Comparison of ENCODE assay signal across 21 mouse cellular contexts in genomic region chr19:11516246-11516645, GRCm38 (mm10). TPM values are rescaled to one million over a fixed set of nuclear protein-coding genes. Genes with fewer than 3 reads are reported as not detected.
A peak's percentile ranks its signal among the peaks of the same experiment; 100 is the strongest.
DNase-seq lines count a peak whose midpoint lies in the region; ATAC-seq and TF ChIP-seq lines count a peak whose summit lies in the region.
"Had no signal": no experiment of that assay in that cellular context is flagged by ENCODE, and none has a peak within 500 bp of the region (broad histone marks: within the 10 kb centered on the region; RNA-seq: fewer than 3 reads in every experiment).

Gene Ms4a6b, plus strand, starts transcription at chr19:11516512.

- H3K9me3 ChIP-seq in stomach, embryonic 16.5 days (replicated peaks; ENCODE audit: control insufficient read depth, low read length) = no peaks in the 10 kb centered on the region
- H3K9me3 ChIP-seq in stomach, postnatal 0 days (ENCODE audit: control insufficient read depth, low read length) = no peaks in the 10 kb centered on the region
- H3K9me3 ChIP-seq: heart, embryonic 13.5 days; hindbrain, embryonic 15.5 days; kidney, embryonic 15.5 days; limb, embryonic 12.5 days; lung, embryonic 15.5 days; midbrain, embryonic 13.5 days had no signal

- H3K9ac ChIP-seq in stomach, embryonic 16.5 days (ENCODE audit: low read length) = no peak within 1 kb of the TSS
- H3K9ac ChIP-seq in stomach, postnatal 0 days (ENCODE audit: low read length) = no peak within 1 kb of the TSS
- H3K9ac ChIP-seq: heart, embryonic 13.5 days; hindbrain, embryonic 15.5 days; kidney, embryonic 15.5 days; limb, embryonic 12.5 days; liver, embryonic 14.5 days; lung, embryonic 15.5 days; midbrain, embryonic 13.5 days had no signal

- TF ChIP-seq CTCF in stomach, postnatal 0 days (IDR thresholded peaks at IDR 0.05; ENCODE audit: low read depth) = no peak

- TF ChIP-seq EP300 in stomach, postnatal 0 days (optimal IDR thresholded peaks at IDR 0.05) = no peak

- no peak for ATAC-seq in stomach, embryonic 16.5 days (ENCODE audit: insufficient read depth, low FRiP score)
- no peak for ATAC-seq in stomach, postnatal 0 days (ENCODE audit: low FRiP score, low TSS enrichment)
- ATAC-seq in common myeloid progenitor, adult 5-6 weeks (replicated peaks; ENCODE audit: low read depth, poor library complexity, severe bottlenecking) = no peak
- ATAC-seq in megakaryocyte progenitor cell, adult 5-6 weeks (replicated peaks; ENCODE audit: poor library complexity) = no peak
- ATAC-seq: intestine, postnatal 0 days; midbrain, embryonic 13.5 days; Patski had no signal

- no peak within 1 kb of the TSS for H3K4me2 ChIP-seq in stomach, embryonic 16.5 days (ENCODE audit: low read depth, low read length)
- no peak within 1 kb of the TSS for H3K4me2 ChIP-seq in stomach, postnatal 0 days (replicated peaks; ENCODE audit: low read depth)
- H3K4me2 ChIP-seq: heart, embryonic 13.5 days; hindbrain, embryonic 15.5 days; kidney, embryonic 15.5 days; limb, embryonic 12.5 days; lung, embryonic 15.5 days; midbrain, embryonic 13.5 days had no signal

- no peaks in the 10 kb centered on the region for H3K36me3 ChIP-seq in stomach, embryonic 16.5 days (ENCODE audit: control insufficient read depth, insufficient read depth, low read length)
- no peaks in the 10 kb centered on the region for H3K36me3 ChIP-seq in stomach, postnatal 0 days (ENCODE audit: control insufficient read depth, insufficient read depth, low read length)
- H3K36me3 ChIP-seq: heart, embryonic 13.5 days; hindbrain, embryonic 15.5 days; kidney, embryonic 15.5 days; limb, embryonic 12.5 days; lung, embryonic 15.5 days; midbrain, embryonic 13.5 days had no signal

- H3K27ac ChIP-seq in stomach, embryonic 16.5 days (ENCODE audit: low read length) = peak within 1 kb of the TSS; percentile 10; the same call in 1 of the 2 replicates
- no peak within 1 kb of the TSS for H3K27ac ChIP-seq in stomach, postnatal 0 days (replicated peaks)
- H3K27ac ChIP-seq: heart, embryonic 13.5 days; hindbrain, embryonic 15.5 days; kidney, embryonic 15.5 days; limb, embryonic 12.5 days; liver, embryonic 14.5 days; lung, embryonic 15.5 days; midbrain, embryonic 13.5 days had no signal

- H3K4me3 ChIP-seq in stomach, embryonic 16.5 days (replicated peaks; ENCODE audit: low read length) = no peak within 1 kb of the TSS
- H3K4me3 ChIP-seq in stomach, postnatal 0 days (ENCODE audit: low read depth, low read length) = no peak within 1 kb of the TSS
- H3K4me3 ChIP-seq: heart, embryonic 13.5 days; hindbrain, embryonic 15.5 days; kidney, embryonic 15.5 days; limb, embryonic 12.5 days; lung, embryonic 15.5 days; midbrain, embryonic 13.5 days had no signal

- no peaks in the 10 kb centered on the region for H3K27me3 ChIP-seq in stomach, embryonic 16.5 days (ENCODE audit: control insufficient read depth, insufficient read depth, low read length)
- H3K27me3 ChIP-seq in stomach, postnatal 0 days (ENCODE audit: control insufficient read depth, insufficient read depth, low read length) = no peaks in the 10 kb centered on the region
- H3K27me3 ChIP-seq: heart, embryonic 13.5 days; hindbrain, embryonic 15.5 days; kidney, embryonic 15.5 days; limb, embryonic 12.5 days; lung, embryonic 15.5 days; midbrain, embryonic 13.5 days had no signal

- no peaks in the 10 kb centered on the region for H3K4me1 ChIP-seq in stomach, embryonic 16.5 days (ENCODE audit: control insufficient read depth, insufficient read depth, low read length)
- no peaks in the 10 kb centered on the region for H3K4me1 ChIP-seq in stomach, postnatal 0 days (replicated peaks; ENCODE audit: control insufficient read depth, insufficient read depth)
- H3K4me1 ChIP-seq: heart, embryonic 13.5 days; hindbrain, embryonic 15.5 days; kidney, embryonic 15.5 days; limb, embryonic 12.5 days; lung, embryonic 15.5 days; midbrain, embryonic 13.5 days had no signal

- DNase-seq in stomach, postnatal 0 days (ENCODE audit: low spot score) = no peak
- DNase-seq in T-cell, adult 2 months (ENCODE audit: low spot score) = peak; percentile 57
- no peak for DNase-seq in embryo, embryonic 10.5 days (ENCODE audit: low spot score)
- no peak for DNase-seq in urinary bladder, postnatal 14 days (ENCODE audit: low spot score)
- DNase-seq: cerebellum, postnatal 10 days; embryo, embryonic 11 days; right cerebral cortex, postnatal 4 days had no signal

RNA-seq across cellular contexts. Expression of gene Ms4a6b, which starts in this region (rescaled TPM):
- 7.4 and 8.4 TPM in 2 replicates for polyA plus RNA-seq in stomach, embryonic 16.5 days (2015; fragmentation: Nextera tagmentation; extraction: Ambion mirVana)
- 6.6 and 6.9 TPM in 2 replicates for polyA plus RNA-seq in stomach, postnatal 0 days (2015; fragmentation: Nextera tagmentation; extraction: Ambion mirVana)
- 13.9 and 26.6 TPM in 2 replicates for total RNA-seq in common myeloid progenitor, adult 5-6 weeks (2017)
- total RNA-seq in megakaryocyte progenitor cell, adult 5-6 weeks (2015) = 44.8 and 47.0 TPM in 2 replicates
- 19.8 and 24.4 TPM in 2 replicates for total RNA-seq in megakaryocyte progenitor cell, adult 5-6 weeks (2017)
- total RNA-seq: ES-E14 had no signal
- polyA plus RNA-seq: C2C12, Patski had no signal
